Mouse (Mus musculus) 3134 (cell line): ENCODE results near the gene Ankrd12.

Experiments
- DNase-seq: peaks from one replicate; pipeline ENCODE4 v3.0.0-alpha.2; 2011; ENCODE audit warnings: low spot score; ENCODE audit not compliant: insufficient read length; ENCODE audit errors: extremely low read depth

Ankrd12 gene

DNA sequence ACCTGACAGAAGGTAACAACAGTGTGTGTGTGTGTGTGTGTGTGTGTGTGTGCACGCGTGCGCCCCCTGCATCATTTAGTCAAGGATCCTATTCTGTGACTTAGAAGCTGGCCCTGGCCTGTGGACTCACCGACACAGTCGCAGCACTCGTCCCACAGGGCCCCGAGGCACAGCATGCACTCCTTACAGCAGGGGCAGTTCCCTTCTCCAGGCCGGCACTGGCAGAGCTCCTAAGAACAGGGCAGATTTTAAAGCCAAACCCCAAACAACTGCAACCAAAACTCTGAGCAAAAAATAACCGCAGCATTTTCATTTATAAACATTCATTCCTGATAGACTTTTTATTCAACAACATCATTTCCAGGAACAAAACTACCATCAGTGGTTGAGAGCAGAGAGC is 139.2 kb downstream of the Ankrd12 start:
- no peak for DNase-seq

DNA sequence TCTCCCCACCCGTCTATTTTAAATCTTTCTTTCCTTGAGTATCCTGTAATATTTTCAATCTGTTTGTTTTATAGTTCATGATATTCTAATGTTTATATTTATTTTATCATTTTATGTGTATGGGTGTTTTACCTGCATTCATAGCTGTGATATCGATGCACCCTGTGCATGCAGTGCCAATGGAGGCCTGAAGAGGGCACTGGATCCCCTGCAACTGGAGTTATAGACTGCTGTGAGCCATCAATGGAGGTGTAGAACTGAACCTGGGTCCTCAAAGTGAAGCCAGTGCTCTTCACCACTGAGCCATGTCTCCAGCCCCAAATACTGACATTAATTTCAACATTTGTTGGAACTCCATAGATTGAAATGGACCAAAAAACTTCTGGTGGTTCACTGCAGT is 143.1 kb downstream of the Ankrd12 start:
- DNase-seq = no peak

DNA sequence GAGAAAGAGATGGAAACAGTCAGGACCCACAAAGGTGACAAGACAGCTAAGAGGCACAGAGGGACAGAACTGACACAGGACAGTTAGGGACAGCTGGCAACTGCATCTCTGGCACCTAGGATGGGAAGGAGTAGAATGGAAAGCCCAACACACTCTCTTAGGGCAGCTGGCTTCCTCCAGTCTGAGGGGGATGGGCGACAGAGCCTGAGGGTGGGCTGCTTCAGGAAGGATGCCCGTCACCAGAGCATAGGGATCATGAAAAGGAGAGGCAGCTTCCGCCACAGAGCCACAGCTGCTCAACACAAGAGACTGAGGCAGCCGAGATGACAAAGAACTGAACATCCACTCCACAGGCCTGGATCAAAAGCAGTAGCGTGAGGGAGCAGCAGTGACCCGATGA is 145.4 kb downstream of the Ankrd12 start:
- DNase-seq = no peak

- DNase-seq = peak; percentile 47
Observed at GRCm38 (mm10) chr17:65930960-65931359, 145.9 kb downstream of the Ankrd12 start.

GRCm38 (mm10) chr17:65930158-65930826 is 146.6 kb downstream of the Ankrd12 start:
- no peak for DNase-seq

GRCm38 (mm10) chr17:65929319-65929978 is 147.4 kb downstream of the Ankrd12 start:
- DNase-seq = no peak

- DNase-seq = no peak
Observed at GRCm38 (mm10) chr17:65927077-65927476, 149.8 kb downstream of the Ankrd12 start.

DNA sequence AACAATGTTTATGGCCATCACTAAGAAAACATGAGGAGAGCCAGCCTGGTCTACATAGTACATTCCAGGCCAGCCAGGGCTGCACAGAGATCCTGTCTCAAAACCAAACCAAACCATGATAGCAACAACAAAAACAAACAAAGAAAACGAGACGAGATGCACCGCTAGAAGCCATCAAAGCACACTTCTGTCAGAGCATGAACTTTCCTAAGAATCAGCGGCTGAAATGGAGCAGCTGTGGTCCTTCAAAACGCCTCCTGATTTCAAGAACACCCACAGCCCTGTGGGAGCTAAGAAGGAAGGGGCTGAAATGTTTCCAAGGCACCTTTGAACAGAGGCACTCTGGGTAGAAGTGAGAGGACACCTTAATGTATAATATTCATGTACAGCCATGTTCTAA is 152.7 kb downstream of the Ankrd12 start:
- DNase-seq = no peak

DNA sequence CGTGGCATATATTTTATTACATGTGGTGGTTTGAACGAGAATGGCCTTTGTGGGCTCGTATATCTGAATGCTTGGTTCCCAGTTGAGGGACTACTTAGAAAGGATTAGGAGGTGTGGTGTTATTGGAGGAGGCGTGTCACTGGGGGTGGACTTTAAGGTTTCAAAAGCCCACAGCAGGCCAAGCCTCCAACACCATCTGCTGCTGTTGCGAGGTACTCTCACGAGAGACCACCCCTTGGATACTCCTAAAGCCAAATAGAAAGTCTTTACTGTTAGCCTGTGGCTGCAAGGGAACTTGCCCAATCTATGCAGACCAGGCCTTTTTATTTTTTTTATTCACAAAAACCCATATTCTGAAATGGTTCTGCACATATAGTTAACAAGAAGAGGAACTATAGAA is 154.9 kb downstream of the Ankrd12 start:
- DNase-seq = no peak

DNA sequence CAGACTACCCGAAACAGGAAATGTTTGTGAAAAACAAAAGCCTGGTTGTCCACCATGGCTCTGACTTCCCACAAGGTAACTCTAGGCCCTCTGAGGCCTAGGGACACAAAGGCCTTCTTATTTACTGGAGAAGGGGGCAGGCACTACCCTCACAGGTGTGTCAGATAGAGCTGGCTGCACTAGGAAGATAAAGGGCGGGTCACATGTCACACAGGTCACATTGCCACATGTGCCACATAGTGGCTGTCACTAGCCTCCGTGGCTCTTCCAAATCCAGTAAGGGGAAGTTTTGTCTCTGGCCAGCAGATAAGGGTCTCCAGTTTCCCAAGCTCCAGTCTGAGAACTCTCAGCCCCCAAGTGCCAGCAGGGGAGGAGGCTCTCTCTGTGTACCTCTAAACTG is 157.7 kb downstream of the Ankrd12 start:
- no peak for DNase-seq

GRCm38 (mm10) chr17:65916135-65916668 is 160.7 kb downstream of the Ankrd12 start:
- peak; percentile 61 for DNase-seq
